In genomic region chrX:94123059-94123839, GRCm38 (mm10) we compare ENCODE assay signal across 8 mouse cellular contexts. TPM values are rescaled to one million over a fixed set of nuclear protein-coding genes. Genes with fewer than 3 reads are reported as not detected.
DNase-seq lines count a peak whose midpoint lies in the region; ATAC-seq and TF ChIP-seq lines count a peak whose summit lies in the region.

Gene Zfx (minus strand): TSS chrX:94123702.

- H3K27me3 ChIP-seq in erythroblast, embryonic 14.5 days (ENCODE audit: control insufficient read depth): peaks cover 34% of the 10 kb centered on the region
- peaks cover 39% of the 10 kb centered on the region for H3K27me3 ChIP-seq in heart, embryonic 11.5 days (ENCODE audit: control insufficient read depth, insufficient read depth, low read length)
- H3K27me3 ChIP-seq in kidney, embryonic 15.5 days: peaks cover 55% of the 10 kb centered on the region
- H3K27me3 ChIP-seq in liver, embryonic 11.5 days (replicated peaks; ENCODE audit: control insufficient read depth, insufficient read depth, low read length): peaks cover 34% of the 10 kb centered on the region

- H3K4me3 ChIP-seq in bone marrow macrophage, adult 2 months (ENCODE audit: insufficient read depth, low read length): peak within 1 kb of the TSS; percentile 79
- H3K4me3 ChIP-seq in erythroblast, embryonic 14.5 days (replicated peaks): peak within 1 kb of the TSS; percentile 81
- H3K4me3 ChIP-seq in heart, embryonic 11.5 days (ENCODE audit: low read depth, low read length): peak within 1 kb of the TSS; percentile 65
- H3K4me3 ChIP-seq in kidney, embryonic 15.5 days (replicated peaks): peak within 1 kb of the TSS; percentile 62
- peak within 1 kb of the TSS; percentile 74 for H3K4me3 ChIP-seq in liver, embryonic 11.5 days (ENCODE audit: low read depth, low read length)

- peak within 1 kb of the TSS; percentile 95 for H3K9ac ChIP-seq in heart, embryonic 11.5 days (ENCODE audit: low read depth, low read length)
- H3K9ac ChIP-seq in kidney, embryonic 15.5 days: peak within 1 kb of the TSS; percentile 80
- H3K9ac ChIP-seq in liver, embryonic 11.5 days (ENCODE audit: low read depth, low read length): peak within 1 kb of the TSS; percentile 93

- DNase-seq in CD4-positive helper T cell, adult 2 months (ENCODE audit: low read depth, low spot score): peak; percentile 85
- peak; percentile 75 for DNase-seq in liver, embryonic 11.5 days (ENCODE audit: low spot score)
- peak; percentile 68 to 84 for DNase-seq in spleen, postnatal 4 days (ENCODE audit: low spot score in 2 of 2)

- TF ChIP-seq POLR2A in bone marrow macrophage, adult 2 months (IDR thresholded peaks at IDR 0.05; ENCODE audit: borderline replicate concordance, low read depth, low read length): no peak

- H3K9me3 ChIP-seq in erythroblast, embryonic 14.5 days (ENCODE audit: control insufficient read depth, low read length): peaks cover 14% of the 10 kb centered on the region
- H3K9me3 ChIP-seq in heart, embryonic 11.5 days (replicated peaks; ENCODE audit: control insufficient read depth, low read length): no peaks in the 10 kb centered on the region
- no peaks in the 10 kb centered on the region for H3K9me3 ChIP-seq in kidney, embryonic 15.5 days (replicated peaks)
- H3K9me3 ChIP-seq in liver, embryonic 11.5 days (ENCODE audit: control insufficient read depth, low read length): no peaks in the 10 kb centered on the region

- TF ChIP-seq CTCF in bone marrow macrophage, adult 2 months (IDR thresholded peaks at IDR 0.05; ENCODE audit: low read depth, low read length): no peak

- peaks cover 32% of the 10 kb centered on the region for H3K4me1 ChIP-seq in bone marrow macrophage, adult 2 months (ENCODE audit: control insufficient read depth, insufficient read depth, low read length)
- H3K4me1 ChIP-seq in erythroblast, embryonic 14.5 days (ENCODE audit: control insufficient read depth): peaks cover 14% of the 10 kb centered on the region
- peaks cover 4% of the 10 kb centered on the region; the same call in 1 of the 2 replicates for H3K4me1 ChIP-seq in heart, embryonic 11.5 days (ENCODE audit: control insufficient read depth, insufficient read depth, low read length)
- peaks cover 4% of the 10 kb centered on the region; the same call in 1 of the 2 replicates for H3K4me1 ChIP-seq in kidney, embryonic 15.5 days
- H3K4me1 ChIP-seq in liver, embryonic 11.5 days (replicated peaks; ENCODE audit: control insufficient read depth, insufficient read depth, low read length): peaks cover 5% of the 10 kb centered on the region

- 15% methylated on average over 55 of the region's 82 CpGs for WGBS in heart, embryonic 11.5 days (ENCODE audit: insufficient replicate concordance)
- 13% methylated on average over 48 of the region's 82 CpGs for WGBS in kidney, embryonic 15.5 days
- 11% methylated on average over 65 of the region's 82 CpGs for WGBS in liver, embryonic 11.5 days

- peak; percentile 78 for ATAC-seq in heart, embryonic 11.5 days (replicated peaks; ENCODE audit: insufficient number of reproducible peaks, low FRiP score, low TSS enrichment)
- ATAC-seq in kidney, embryonic 15.5 days (replicated peaks; ENCODE audit: low FRiP score): peak; percentile 88
- ATAC-seq in liver, embryonic 11.5 days (replicated peaks; ENCODE audit: low FRiP score): peak; percentile 79
- ATAC-seq in monocyte, adult 5-6 weeks (replicated peaks; ENCODE audit: insufficient number of reproducible peaks, low FRiP score, low TSS enrichment, poor library complexity, severe bottlenecking): peak; percentile 52; the same call in 1 of the 2 replicates

- H3K27ac ChIP-seq in bone marrow macrophage, adult 2 months (ENCODE audit: insufficient read depth, low read depth, low read length): peak within 1 kb of the TSS; percentile 97
- H3K27ac ChIP-seq in heart, embryonic 11.5 days (ENCODE audit: low read depth, low read length): peak within 1 kb of the TSS; percentile 99
- H3K27ac ChIP-seq in kidney, embryonic 15.5 days: peak within 1 kb of the TSS; percentile 99
- H3K27ac ChIP-seq in liver, embryonic 11.5 days (ENCODE audit: low read depth, low read length): peak within 1 kb of the TSS; percentile 99

- peak within 1 kb of the TSS; percentile 67 for H3K4me2 ChIP-seq in heart, embryonic 11.5 days
- peak within 1 kb of the TSS; percentile 63 for H3K4me2 ChIP-seq in kidney, embryonic 15.5 days
- H3K4me2 ChIP-seq in liver, embryonic 11.5 days: peak within 1 kb of the TSS; percentile 60

- H3K36me3 ChIP-seq in erythroblast, embryonic 14.5 days (ENCODE audit: control insufficient read depth): no peaks in the 10 kb centered on the region
- no peaks in the 10 kb centered on the region for H3K36me3 ChIP-seq in heart, embryonic 11.5 days (ENCODE audit: control insufficient read depth, insufficient read depth, low read length)
- no peaks in the 10 kb centered on the region for H3K36me3 ChIP-seq in kidney, embryonic 15.5 days
- H3K36me3 ChIP-seq in liver, embryonic 11.5 days (ENCODE audit: control insufficient read depth, insufficient read depth, low read length): no peaks in the 10 kb centered on the region

RNA-seq across cellular contexts. Expression of gene Zfx, which starts in this region (rescaled TPM):
- 22.7 and 23.3 TPM in 2 replicates for polyA plus RNA-seq in bone marrow macrophage, adult 2 months (2012; ENCODE audit: insufficient read depth, insufficient read length, missing spikeins)
- 0.04 and 0.08 TPM in 2 replicates for polyA plus RNA-seq in erythroblast, embryonic 14.5 days (2012)
- polyA plus RNA-seq in heart, embryonic 11.5 days (2014; fragmentation: Nextera tagmentation; extraction: Ambion mirVana): 19.4 and 20.5 TPM in 2 replicates
- polyA plus RNA-seq in kidney, embryonic 15.5 days (2015; fragmentation: Nextera tagmentation; extraction: Ambion mirVana): 30.0 and 32.4 TPM in 2 replicates
- polyA plus RNA-seq in liver, embryonic 11.5 days (2014; fragmentation: Nextera tagmentation; extraction: Ambion mirVana): 17.8 and 24.5 TPM in 2 replicates
- total RNA-seq in monocyte, adult 5-6 weeks (2017): 43.6 to 50.7 TPM (median 46.5 TPM) in 3 replicates

Comparison
In these comparisons a context has a peak if more than half of its experiments do, and no peak if none do; other contexts are left out.
1. Peak in every context shown above with its lines: DNase-seq, ATAC-seq, H3K4me3 ChIP-seq and H3K27ac ChIP-seq.
2. RNA of gene Zfx (polyA plus RNA-seq): 30.0 to 32.4 TPM in kidney, embryonic 15.5 days, 22.7 to 23.3 TPM in bone marrow macrophage, adult 2 months, 19.4 to 20.5 TPM in heart, embryonic 11.5 days and 17.8 to 24.5 TPM in liver, embryonic 11.5 days; 0.04 to 0.08 TPM in erythroblast, embryonic 14.5 days; every median in the first group is over 10 times any median in the second.